Mouse (Mus musculus) embryo, embryonic 11.5 days (tissue): ENCODE data around the gene Slc2a10.
A peak's percentile ranks its signal among the peaks of the same experiment; 100 is the strongest.

Source experiments
- DNase-seq: peaks from one replicate; pipeline ENCODE4 v3.0.0-alpha.2; 2012; ENCODE audit warnings: low read depth, low spot score

Gene Slc2a10

GRCm38 (mm10) chr2:165561861-165562260 lies 58.3 kb downstream of the Slc2a10 start:
- DNase-seq = no peak

- DNase-seq = peak; percentile 40
These were observed 59.9 kb downstream of the Slc2a10 start for GRCm38 (mm10) chr2:165563298-165564058.

- DNase-seq = no peak
These were observed 60.5 kb downstream of the Slc2a10 start for GRCm38 (mm10) chr2:165564101-165564500.

- no peak for DNase-seq
These were observed 61.0 kb downstream of the Slc2a10 start for GRCm38 (mm10) chr2:165564620-165565019.

GRCm38 (mm10) chr2:165566898-165567297 lies 63.3 kb downstream of the Slc2a10 start:
- DNase-seq = no peak

- DNase-seq = no peak
These were observed 64.2 kb downstream of the Slc2a10 start for GRCm38 (mm10) chr2:165567820-165568219.

GRCm38 (mm10) chr2:165568911-165569310 lies 65.3 kb downstream of the Slc2a10 start:
- no peak for DNase-seq
